Mouse (Mus musculus) mature B cell (primary cell): ENCODE data around the gene Ccdc167.

ENCODE experiments used
- in situ Hi-C: fragments of 300-500 bp; cut with MboI; formaldehyde crosslinking; loops from 2 replicates; pipeline ENCODE4 v1.14.3; 2019

Ccdc167 gene

DNA sequence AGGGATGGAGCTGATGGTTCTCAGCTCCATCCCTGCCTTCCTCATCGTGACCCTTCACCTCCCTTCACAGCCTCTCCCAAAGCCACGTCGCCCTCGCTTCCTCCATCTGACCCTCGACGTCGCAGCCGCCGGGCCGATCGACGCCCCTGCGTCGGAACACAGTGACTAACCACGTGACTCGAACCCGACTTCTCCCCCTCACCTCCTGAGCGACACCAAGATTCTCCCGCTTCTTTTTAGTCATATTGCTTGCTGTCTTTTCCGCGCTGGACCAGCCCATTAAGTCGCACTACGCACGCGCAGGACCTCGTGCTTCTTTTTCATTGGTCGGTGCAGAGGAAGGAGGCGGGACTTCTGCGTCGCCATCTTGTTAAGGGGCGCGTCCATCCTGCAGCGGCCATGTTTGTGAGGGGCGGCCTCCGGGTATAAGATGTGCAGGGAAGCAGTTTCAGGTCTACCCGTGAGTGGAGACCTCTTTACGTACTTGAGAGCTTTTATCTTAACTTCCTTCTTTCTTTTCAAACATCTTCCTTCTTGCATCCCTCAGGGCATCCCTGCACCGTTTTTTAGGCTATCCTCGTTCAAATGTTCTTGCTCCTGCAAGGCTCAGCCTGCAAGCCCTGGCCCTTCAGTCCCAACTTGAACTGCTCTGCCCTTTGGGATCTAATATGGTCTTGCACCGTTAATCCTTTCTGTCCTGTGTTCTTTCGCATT is at the start of gene Ccdc167:
Ccdc167 (minus strand) TSS at position 313 of the 714 bp plus-strand sequence.
- in situ Hi-C loops, result no loop called here

DNA sequence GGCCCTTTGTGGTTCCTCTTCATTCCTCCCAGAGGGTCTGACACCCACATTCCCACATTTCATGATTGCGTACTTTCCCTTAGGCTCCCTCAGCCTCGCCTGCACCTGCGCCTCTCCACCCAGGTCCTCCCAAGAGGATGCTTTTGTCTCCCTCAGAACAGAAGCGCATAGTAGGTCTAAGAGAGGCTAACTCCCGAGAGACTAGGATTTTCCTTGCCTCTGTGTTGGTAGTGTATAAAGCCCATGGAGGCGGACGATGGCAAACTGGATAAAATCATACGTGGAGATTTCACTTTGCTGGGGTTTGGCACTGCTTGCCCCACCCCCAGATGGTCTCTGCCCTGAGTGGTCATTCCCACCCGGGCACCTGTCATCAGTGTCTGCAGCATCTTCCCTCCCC is 48.5 kb upstream of the Ccdc167 start:
- in situ Hi-C loops, result no loop called here

DNA sequence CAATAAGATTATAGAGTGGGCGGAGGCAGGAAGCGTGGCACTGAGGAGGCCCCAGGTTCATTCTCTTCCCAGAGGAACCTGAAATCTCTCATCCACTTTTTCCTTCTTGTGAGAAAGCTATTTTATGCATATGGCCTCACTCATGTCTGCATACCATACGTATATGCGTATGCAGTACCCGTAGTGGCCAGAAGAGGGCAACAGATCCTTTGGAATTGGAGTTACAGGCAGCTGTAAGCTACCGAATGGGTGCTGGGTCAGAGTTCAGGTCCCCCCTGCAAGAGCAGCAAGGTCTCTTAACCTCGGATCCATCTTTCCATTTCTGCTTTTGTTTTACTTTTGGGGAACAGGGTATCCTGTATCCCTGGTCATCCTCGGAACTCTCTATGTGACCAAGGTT is 45.7 kb upstream of the Ccdc167 start:
- in situ Hi-C loops, result no loop called here

DNA sequence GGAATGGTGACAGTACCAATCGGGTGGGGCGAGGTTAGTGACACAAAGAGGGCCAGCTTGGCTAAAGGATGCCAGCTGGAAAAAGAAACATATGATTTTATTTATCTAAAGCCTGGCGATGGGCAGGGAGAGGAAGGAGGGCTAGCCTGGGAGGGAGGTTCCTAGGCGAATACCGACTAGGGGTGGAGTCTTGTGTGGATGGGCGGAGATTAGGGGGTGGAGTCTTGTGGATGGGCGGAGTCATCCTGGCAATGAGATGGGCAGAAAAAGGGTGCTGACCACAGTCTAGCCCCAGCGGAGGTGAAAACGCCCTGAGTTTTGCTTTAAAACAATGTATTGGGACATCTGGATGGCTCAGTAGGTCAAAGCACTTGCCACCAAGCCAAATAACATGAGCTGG is 45.1 kb upstream of the Ccdc167 start:
- in situ Hi-C loops, result no loop called here

DNA sequence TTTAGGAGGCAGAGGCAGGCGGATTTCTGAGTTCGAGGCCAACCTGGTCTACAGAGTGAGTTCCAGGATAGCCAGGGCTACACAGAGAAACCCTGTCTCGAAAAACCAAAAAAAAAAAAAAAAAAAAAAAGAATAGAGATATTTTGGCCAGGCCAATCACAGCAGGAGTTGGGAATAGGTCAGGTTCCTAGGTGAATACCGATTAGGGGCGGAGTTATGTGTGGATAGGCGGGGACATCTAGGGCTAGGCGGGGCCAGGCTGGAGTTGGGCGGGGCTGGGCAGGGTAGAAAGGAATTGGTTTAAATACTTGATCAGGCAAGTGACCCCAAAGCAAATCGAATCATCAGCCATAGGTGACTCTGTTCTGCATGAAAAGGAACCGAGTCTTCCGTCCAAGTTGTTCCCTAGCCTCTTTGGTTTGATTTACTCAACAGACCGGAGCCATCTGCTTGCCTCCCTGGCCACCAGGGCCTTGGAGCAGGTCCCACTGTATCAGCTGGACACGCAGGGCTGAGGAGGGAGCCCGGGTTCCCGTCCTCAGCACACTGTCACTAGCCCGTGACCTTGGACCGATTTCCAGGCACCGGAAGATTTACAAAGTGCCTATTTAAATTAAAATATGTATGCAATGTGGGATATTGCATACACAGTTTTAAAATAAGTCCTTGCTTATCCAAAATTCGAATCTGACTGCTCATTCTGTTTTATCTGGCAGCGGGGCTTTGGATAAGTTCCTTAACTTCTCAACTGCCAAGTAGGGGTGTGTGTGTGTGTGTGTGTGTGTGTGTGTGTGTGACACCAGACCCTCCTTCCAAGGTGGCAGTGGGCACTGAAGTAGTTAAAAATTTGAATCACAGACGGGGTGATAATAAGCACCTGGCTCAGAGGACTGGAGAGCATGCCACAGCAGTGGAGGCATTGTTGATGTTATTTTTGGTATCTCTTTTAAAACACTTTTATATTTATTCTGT is 43.8 kb upstream of the Ccdc167 start:
- in situ Hi-C loops, result no loop called here

DNA sequence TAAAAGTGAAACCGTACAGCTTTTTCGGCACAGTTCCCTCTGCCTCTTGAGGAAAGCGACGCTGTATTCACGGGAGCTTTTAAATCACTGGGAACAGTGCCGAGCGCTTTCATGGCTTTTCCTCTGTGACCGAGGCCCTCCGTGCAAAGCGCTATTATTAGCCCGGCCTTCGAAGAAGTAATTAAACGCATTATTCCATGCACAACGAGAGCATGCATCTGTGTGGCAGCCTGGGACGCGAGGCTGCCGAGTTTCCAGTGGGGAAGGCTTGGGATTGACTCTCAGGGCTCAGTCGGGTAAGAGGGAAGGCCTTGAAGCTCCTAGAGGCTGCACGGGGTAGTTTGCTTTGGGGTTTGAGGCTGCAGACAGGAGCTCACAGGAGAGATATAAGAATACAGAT is 43.1 kb upstream of the Ccdc167 start:
- in situ Hi-C loops, result no loop called here

DNA sequence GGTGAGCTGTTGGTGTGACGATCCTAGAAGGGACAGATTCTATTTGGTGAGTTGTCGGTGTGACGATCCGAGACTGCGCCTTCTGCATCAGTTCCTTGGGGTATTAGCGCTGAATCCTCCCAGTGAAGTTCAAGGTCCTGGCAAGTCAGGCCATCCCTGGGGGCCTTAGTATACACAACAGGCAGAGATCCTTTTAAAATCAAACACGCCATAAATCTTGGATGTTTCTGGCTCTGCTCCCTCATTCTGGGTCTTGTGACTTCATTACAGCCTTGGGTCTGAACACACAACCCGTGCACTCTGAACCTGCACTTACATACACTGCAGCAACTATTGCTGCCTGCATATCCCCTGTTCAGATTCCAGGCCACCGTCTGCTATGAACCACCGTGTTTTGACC is 39.5 kb upstream of the Ccdc167 start:
- in situ Hi-C loops, result no loop called here

DNA sequence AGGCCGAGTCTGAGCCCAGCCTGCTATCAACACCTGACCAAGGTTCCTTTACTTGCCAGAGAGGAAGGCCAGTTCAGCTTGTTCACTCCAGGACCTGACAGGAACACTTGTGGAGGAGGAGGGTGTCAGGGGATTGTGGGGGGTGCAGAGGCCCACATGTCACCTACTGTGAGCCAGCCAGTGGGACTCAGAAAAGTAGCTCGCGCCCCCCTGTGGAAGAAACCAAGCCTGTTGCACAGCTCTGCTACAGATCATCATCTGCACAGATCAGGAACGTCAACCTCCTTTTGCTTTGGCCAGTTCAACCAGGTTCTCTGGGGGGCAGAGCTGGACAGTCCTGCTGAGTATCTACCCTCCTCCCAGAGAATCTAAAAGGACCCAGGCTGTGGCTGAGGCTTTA is 37.7 kb upstream of the Ccdc167 start:
- in situ Hi-C loops, result no loop called here

DNA sequence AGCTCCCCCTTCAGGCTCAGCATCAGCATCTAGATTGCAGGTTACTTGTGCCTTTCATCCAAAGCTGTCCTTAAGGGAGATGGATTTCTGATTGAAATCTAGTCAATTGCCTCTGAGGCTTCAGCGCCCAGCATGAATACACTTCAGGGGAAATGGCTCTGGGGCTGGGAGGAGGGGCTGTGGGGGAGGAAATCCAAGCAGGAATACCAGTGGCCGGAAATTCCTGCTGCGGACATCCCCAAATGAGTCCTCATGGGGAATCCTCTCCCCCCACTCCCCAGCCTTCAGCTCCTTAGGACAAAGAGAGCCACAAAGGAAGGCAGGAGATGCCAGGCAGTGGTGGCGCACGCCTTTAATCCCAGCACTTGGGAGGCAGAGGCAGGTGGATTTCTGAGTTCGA is 30.6 kb upstream of the Ccdc167 start:
- in situ Hi-C loops, result no loop called here

DNA sequence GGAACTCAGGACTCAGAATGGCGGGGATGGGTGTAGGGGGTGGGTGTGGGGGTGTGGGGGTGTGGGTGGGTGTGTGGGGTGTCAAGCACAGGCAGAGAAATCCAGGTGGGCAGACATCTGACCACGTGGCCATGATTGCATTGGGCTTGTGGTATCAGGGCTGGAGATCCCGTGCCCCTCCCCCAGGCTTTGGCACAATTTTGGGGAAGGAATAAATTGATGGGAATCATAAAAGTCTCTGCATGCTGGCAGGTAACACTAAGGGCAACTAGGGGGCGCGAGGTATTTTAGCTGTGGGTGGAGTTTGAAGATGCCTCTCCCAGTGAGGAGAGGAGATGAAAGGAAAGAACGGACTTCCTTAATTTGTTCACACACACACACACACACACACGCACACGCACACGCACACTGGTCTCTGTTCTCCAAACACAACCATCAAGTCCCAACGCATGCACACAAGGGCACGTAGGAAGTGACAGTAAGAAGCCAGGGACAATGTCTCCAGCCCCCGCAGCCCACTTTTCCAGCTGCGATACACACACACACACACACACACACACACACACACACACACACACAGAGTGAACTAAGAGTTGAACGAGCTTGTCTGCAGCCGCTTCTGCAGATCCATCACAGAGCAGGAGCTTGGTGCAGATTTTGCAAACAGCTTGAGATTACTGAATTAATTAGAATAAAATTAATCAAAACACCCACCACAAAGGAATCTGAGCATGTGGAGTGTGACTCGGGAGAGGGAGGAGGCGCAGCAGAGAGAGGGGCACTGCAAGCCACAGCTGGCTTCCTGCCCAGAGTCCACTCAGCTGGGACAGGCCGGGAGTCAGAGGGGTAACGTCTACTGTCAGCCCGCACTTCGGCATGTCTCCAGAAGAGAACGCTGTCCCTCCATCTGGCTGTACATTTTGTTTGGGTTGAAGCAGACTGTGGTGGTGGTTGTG is 21.3 kb upstream of the Ccdc167 start:
- in situ Hi-C loops, result no loop called here

DNA sequence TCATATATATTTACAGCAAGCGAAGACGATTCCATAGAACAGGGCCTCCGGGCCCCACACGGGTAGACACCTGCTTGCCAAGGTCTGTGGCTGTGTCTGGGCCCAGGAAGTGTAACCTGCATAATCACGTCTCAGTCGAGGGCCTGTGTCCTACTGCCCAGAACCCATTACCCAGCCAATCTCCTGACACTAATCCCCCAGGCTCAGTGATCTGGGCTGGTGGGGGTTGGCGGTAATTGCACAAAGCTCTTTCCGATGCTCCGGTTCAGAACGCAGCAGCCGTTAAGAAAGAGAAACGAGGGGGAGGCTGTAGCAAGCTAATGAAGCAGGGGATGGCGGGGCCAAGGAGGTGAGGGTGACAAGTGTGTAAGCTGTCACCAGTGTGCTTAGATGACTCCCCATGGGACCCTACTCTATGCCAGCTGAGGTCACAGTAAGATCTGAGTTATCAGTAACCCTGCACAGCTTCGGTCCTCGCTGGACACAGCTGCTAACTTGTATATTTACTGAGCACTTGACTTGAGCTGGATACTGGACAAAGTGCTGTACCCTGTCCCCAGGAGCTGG is 19.7 kb upstream of the Ccdc167 start:
- in situ Hi-C loops, result no loop called here

DNA sequence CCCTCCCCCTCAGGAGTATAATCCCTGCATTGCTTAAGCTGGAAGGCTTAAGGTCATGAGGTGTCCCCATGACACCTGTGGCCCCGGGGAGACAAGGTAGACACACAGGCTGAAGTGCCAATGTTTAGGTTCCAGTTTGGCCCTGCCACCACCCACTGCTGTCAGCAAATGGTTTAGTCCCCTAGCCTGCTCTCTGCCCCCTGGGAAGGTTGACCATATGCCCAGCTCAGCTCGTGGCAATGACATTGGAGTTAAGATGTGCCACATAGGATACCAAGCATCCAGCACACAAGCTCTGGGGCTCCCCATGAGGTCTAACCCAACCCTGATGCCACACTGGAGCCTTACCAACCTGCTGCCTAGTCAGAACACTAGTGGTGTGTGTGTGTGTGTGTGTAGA is 15.7 kb upstream of the Ccdc167 start:
- in situ Hi-C loops, result no loop called here

DNA sequence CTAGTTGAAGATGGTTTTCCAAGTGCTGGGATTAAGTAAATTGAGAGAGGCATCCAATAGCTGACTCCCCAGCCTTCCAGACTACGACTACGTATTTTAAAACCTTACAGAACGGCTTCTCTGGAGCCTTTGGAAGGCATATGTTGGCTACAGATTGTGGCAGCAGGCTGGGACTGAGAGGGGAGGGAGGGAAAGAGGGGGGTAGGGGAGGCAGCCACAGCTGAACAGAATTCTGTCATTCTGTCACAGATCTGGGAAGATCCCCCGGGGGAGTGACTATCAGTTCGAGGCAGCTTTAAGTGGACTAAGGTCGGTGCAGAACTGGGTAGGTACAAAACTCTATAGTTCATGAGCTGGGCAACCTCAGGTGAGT is 15.1 kb upstream of the Ccdc167 start:
- in situ Hi-C loops, result no loop called here

DNA sequence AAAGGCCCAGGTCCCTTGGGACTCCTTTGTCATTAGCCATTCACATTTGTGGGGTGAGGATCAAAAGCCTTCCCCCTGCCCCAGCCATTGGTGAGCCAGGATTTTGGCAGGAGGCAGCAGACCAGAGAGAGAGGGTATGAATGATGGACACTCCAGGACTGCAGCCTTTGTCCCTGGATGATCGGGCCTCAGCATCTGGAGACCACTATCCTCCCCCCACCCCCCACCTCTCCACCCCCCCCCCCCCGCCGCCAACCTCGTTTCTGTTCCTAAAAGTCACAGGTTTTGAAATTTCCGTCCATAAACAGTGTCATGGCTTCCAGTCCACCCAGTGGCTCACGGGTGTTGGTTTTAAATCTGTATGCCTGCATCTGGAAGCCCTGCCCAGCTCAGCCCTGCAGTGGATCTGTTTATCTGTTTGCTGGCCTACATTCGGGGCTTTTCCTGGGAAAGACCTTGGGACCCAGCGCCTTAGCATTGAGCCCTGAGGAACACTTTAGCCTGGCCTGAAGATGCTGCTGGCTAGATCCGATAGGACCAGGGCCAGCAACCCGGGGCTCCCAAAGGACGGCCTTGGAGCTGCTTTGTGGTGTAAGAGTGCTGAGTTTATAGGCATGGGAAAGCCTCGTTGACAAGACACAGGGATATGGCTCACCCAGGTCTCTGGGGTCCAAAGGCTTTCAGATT is 14.6 kb upstream of the Ccdc167 start:
- in situ Hi-C loops, result no loop called here

DNA sequence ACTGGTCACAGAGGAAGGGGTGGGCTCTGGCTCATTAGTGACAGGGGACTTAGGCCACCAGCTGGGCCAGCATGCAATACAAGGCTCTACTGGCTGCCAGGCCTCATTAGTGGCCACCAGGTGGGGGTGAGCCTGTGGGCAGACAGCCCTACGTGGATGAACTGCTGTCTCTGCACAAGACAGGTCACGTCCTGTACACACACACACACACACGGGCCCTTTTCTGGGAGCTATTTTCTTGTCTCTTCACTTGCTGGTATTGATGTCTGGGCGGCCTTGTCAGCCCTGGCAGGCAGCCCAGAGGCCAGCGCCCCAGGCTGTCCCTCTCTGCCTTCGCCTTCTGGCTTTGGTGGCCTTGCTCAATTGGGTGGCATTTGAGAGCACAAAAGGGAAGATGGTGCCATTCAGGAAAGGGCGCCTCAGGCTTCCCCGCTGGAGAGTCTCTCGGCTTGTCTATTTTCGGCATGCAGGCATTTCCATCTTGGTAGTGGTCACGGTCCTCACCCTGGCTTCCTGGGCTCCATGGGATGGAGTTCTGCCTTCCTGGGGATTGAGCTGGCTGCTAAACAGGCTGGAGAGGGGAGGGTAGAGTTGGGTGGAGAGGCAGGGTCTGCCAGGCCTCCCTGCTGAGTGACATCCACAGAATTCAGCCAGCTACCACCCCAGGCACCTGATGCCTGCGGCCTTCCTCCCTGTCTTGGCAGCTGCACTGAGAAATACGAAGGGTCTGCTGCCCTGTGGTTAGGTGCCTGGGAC is 13.8 kb upstream of the Ccdc167 start:
- in situ Hi-C loops, result no loop called here

DNA sequence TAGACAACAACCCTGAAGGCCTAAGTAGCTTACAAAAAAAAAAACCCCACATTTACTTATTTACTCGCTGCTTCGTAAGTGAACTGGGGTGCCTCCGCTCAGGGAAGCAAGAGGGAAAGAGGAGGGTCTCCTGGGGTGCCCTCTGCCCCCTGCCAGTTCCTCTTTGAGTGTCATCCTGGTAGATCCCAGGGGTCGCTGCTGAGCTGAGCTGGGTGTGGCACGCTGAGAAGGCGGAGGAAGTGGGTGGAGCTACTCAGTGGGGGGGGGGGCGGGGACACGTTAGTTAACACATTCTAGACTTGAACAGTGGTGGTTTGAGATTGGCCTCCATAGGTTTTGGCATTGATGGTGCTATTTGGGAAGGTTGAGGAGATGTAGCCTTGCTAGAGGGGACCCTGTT is 11.2 kb upstream of the Ccdc167 start:
- in situ Hi-C loops, result no loop called here

DNA sequence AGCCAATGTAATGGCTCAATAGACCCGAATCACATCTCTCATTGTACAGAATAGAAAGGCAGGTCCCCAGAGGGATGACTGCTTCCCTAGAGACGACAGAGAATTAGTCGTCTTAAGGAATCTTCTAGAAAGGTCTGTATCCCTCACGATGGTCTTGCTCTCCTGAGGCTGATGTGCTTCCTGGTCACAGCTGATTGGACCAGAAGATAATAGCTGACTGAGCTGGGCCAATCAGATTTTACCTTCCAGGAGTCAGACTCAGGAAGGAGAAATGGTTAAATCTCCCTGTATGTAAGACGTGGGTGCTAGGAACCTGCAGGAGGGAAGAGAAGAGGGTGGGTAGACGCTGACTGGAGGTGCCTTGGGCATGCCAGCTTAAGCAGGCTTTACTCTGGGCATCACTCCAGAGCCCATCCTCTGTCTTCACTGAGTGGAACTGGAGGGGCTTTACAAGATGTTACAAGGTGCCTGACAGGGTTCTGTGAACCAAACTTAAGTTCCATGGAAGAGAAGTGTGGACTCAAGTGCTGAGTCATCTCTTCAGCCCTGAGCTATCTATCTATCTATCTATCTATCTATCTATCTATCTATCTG is 8.3 kb upstream of the Ccdc167 start:
- in situ Hi-C loops, result no loop called here

DNA sequence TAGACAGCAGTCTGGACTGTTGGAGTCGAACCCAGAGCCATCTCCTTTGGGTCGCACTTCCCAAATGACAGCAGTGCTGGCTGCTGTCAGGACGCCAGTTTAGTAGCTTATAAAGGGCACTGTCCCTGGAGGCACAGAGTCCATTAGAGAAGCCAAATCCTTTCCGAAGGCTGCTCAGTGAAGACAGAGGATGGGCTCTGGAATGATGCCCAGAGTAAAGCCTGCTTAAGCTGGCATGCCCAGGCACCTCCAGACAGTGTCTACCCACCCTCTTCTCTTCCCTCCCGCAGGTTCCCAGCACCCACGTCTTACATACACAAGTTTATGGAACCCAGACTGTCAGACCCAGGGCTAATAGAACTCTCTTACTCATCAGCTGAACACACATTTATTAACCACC is 7.8 kb upstream of the Ccdc167 start:
- in situ Hi-C loops, result no loop called here

DNA sequence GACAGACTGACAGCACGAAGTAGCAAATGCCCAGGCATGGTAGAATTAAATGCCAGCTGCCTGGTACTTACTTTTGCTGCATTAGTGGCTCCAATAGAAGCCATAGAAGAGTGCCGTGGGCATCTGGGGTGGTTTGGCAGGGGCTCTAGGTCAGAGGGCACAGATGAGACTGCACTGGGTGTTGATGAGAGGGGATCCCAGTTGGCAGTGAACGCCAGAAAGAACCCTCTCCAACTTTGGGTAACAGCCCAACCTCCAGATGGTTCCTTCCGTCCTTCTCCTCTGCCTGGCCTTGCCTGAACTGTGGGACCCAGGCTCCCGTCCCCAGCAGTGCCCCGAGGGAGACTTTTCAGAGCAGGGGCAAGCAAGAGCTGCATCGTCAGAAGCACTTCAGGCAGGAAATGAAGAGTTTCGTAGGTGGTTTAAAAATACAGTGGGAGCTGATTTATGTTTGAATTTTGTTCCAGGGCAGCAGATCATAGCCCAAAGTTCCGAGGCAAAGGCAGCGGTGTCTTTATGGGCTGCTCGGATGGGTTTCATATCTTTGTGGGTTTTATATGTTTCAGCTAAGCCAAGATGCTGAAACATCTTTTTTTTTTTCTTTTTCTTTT is 4.0 kb upstream of the Ccdc167 start:
- in situ Hi-C loops, result no loop called here
